Mouse (Mus musculus): Measurements from ENCODE around the gene Set.
"Not testable (repeated sequence)": the region's sequence is repeated elsewhere in the genome, so short reads cannot be mapped to it uniquely, and the experiment has no call there.

The Set gene

DNA sequence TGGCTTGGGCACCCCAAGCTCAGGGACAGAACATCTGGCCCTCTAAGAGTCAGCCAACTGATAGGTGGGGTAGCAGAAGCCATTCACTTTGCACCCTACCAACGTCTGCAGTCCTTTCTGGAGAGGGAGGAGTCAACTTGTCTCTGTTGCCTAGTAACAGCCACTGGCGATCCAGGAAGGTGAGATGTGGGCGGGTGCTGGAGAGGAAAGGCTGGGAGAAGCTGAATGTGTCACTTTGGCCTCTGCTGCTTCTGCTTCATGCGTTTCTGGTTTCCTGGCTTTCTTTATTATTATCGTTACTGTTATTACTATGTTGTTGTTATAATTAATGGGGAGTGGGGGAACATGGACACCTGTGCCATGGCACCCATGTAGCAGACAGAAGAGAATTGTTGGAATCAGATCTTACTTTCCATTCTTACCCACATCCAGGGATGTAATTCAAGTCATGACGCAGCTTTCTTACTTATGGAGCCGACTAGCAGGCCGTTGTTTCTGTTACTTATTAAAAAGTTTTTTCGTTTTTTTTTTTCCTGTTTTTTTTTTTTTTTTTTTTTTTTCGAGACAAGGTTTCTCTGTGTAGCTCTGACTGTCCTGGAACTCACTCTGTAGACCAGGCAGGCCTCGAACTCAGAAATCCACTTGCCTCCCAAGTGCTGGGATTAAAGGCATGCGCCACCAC lies at the start of gene Set:
Gene Set (plus strand): TSS at position 156 of the 682 bp plus-strand sequence.
- no peak for DNase-seq (ENCODE audit: low read depth, low spot score)

DNA sequence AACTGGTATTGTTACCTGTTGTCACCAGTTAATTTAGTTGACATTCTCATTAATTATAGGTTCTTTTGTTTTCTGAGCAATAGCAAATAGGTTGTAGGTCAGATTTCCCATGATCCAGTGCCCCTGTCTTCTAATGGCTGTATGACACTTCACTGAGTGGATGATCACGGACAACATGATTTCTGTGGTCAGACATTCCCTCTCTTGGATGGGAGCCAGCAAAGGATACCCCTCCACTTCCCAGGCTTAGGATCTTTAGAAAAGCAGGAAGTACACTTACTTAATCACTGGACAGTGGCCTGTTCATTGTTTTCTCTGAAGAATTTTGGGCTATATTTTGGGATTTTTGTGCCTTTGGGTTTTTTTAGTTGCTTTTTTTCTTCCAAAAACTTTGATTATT lies 48.1 kb upstream of the Set start:
- DNase-seq (ENCODE audit: low read depth, low spot score) = no peak

DNA sequence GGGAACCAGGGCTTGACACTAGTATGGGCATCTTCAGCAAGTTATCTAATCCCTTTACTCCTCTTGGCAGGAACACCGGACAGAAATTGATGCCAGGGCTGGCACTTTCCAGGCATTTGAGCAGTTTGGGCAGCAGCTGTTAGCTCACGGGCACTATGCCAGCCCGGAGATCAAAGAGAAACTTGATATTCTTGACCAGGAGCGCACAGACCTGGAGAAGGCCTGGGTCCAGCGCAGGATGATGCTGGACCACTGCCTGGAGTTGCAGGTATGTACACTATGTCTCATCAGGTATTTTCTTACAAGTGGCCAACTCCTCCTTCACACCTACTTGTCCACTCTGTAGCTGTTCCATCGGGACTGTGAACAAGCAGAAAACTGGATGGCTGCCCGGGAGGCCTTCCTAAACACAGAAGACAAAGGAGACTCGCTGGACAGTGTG lies 46.3 kb upstream of the Set start:
- no peak for DNase-seq (ENCODE audit: low read depth, low spot score)

DNA sequence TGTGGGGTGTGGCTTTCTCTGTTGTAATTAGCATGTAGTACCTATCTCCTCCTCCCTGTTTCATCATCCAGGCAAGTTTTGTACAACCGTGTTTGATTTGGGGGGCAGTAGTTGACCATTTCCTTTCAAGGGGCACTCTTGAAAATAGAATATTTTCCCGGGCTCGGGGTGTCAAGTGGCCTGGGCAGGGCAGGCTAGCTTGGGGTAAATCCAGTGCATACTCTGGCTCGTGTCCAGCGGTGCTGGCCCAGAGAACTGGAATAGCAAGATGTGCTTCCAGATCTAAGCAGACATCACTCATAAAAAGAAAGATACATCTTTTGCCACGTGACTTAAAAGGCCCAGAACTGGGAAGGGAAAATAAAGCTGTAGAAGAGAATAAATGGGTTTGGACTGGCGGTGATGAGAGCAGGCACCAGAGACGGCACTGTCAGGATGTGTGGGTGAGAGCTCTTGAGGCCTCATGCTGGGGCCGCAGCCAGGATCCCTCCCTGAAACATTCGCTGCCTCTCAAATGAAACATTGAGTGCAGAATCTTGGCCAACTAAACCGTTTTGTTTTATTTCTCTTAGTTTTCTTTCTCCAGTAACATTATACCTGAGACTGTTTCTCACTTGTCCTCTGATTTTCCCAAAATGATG lies 42.7 kb upstream of the Set start:
- no peak for DNase-seq (ENCODE audit: low read depth, low spot score)

DNA sequence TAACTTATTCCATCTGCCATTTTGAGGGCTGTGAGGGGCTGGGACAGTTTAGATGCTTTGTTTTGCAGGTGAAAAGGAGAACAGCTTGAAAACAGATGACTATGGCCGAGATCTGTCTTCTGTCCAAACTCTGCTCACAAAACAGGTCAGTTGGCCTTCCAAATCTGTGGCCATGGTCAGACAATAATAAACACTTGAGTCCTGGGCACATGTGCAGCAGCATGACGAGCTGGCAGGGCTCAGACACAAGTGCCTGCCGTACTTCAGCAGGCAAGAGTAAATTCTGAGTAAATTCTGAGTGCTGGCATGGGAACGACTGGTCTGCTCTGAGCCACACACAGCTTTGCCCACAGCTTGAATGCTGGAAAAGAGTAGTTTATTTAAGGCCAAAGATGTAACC lies 31.7 kb upstream of the Set start:
- no peak for DNase-seq (ENCODE audit: low read depth, low spot score)

DNA sequence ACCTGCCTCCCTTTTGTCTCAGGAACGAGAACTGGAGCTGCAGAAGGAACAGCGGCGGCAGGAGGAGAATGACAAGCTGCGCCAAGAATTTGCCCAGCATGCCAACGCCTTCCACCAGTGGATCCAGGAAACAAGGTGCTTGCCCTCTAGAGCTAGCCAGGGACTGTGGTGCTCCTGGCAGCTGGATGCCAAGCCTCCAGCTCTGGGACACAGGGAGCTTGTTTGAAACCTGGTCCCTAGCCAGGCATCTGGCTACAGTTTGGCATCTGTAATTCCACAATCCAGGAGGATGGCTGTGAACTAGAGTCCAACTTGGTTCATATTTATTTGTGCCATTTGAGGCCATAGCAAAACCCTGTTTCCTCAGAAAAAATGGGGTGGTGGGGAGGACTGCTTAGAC lies 30.2 kb upstream of the Set start:
- DNase-seq (ENCODE audit: low read depth, low spot score) = no peak

DNA sequence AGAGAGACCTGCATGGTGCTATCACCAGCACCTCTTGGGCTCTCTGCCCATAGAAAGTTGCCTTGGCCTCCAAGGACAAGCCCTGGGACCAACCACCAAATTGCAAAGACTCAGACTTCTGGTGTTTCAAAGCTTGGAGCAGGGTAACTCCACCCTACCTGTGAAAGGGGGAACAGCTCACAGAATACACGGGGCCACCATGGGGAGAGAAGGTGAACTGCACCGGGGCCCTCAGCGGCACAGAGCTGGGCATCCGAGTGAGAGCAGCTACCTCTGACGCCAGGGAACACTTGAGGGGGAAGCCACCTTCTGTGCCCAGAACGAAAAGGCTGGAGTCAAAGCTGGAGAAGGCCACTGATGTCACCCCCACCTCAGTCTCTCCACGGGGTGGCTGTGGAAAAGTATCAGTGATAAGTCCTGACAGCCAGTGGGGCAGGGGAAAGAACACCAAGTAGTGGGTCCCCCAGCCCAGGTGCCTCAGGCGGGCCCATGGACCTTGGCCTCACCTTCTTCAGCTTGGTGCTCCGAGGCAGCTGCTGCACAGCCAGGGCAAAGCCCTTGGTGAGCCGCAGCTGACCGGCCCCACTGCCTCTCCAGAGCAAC lies 24.8 kb upstream of the Set start:
- no peak for DNase-seq (ENCODE audit: low read depth, low spot score)

DNA sequence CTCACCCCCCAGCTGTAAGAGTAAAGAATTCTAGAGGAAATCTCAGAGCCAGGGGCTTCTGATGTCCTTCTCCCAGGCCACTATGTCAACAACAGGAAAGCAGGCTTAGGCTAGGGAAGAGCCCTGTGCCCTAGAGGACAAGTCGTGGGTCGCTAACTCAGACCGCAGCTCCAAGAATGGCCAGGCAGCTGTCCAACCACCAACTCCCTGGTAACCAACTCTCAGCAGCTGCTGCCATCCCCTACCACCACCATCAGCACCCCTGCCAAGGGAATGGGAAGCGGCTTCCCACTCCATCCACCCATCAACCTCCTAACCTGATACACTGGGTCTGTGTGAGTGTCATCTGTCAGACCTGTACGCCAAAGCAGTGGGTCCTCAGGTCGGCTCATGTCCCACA lies 24.2 kb upstream of the Set start:
- no peak for DNase-seq (ENCODE audit: low read depth, low spot score)

DNA sequence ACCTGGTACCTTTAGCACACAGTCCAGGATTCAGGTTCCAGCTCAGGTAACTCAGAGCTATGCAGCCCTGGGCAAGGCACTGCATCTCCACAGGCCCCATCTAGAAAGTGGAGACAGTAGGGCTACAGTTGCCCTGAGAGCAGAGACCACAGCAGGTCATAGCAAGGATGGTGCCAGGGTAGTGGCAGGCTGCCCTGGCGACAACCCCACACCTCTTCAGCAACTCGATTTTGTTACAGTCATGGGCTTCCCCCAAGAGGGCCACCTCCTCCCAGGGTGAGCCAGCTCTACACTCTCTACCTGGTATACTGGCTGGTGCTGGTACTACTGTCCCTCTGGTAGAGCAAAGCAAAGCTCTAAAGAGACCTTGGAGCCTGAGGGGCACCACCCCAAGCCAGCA lies 19.4 kb upstream of the Set start:
- no peak for DNase-seq (ENCODE audit: low read depth, low spot score)

DNA sequence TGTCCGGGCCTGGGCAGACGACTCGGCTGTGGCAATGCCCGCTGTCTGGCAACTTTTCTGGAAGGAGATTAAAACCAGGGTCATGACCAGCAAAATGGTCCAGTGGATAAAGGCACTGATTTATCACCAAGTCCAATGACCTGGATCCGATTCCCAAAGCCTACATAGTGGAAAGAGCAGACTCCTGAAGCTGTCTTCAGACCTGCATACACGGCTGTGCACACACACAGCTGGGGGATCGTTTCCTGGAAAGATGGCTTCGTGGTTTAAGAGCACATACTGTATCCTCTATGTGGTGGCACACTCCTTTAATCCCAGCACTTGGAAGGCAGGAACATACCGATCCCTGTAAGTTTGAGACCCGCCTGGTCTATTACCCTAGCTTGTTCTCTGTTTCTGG lies 18.8 kb upstream of the Set start:
- DNase-seq (ENCODE audit: low read depth, low spot score) = no peak

DNA sequence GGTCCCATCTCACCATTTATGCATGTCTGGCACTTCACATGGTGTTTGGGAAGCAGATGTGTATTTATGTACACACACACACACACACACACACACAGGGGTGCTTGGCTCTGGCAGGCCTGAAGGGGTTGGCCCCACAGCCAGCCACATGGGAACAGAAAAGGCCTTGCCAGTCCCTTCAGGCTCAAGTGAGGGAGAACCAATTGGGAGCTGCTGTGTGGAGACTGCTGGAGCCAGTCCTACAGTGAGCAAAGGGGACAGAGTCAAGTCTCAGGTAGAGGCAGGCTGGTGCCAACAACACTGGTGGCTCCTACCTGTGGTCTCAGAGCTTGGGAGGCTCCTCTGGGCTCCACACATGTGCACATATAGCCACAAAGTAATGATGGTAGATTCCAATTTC lies 17.5 kb upstream of the Set start:
- no peak for DNase-seq (ENCODE audit: low read depth, low spot score)

DNA sequence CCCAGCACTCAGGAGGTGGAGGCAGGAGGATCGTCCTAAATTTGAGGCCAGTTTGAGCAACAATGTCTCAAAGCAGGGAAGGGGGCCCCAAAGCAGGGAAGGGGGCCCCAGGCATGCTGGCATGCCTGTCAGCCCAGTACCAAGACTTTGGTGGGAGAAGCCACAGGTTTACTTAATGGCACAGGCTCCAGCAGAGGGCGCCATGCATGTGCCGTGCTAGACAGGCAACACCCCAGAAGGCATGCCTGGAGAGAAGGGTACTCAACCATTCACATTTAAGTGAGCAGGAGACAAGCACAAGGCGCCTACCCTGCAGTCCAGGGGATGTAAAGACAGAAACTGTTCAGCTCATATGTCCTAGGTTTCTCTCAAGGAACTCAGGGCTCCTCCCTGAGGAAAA lies 14.7 kb upstream of the Set start:
- peak; percentile 81 for DNase-seq (ENCODE audit: low read depth, low spot score)

DNA sequence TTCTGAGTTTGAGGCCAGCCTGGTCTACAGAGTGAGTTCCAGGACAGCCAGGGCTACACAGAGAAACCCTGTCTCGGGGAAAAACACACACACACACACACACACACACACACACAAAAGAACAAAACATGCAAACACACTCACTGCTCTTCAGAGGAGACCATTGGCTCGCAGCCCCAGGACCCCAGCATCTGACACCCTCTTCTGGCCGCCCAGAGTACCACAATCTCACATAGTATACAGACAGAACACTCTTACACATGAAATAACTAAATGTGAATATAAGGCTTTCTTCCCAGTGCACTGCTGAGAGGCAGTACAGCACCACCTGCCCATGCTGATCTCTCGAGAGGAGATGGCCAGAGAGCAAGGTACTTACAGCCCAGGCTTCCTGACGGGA lies 12.6 kb upstream of the Set start:
- no peak for DNase-seq (ENCODE audit: low read depth, low spot score)

DNA sequence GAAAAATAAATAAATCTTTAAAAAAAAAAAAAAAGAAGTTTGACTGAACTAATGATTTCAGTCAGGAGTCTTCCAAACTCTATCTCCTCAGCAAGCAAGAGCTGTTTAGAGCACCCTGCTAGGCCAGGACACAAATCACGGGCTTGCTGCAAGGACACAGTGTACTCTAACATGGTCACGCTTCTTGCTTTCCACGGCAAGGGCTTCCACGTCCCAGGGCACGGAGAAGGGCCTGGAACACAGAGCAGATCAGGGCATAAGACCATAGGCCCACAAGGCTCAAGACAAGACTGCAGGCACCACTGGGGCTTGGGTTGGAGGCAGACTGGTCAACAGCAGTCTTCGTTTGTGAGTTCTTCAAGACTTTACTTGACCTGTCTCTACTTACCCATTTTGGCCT lies 10.1 kb upstream of the Set start:
- DNase-seq (ENCODE audit: low read depth, low spot score) = no peak

DNA sequence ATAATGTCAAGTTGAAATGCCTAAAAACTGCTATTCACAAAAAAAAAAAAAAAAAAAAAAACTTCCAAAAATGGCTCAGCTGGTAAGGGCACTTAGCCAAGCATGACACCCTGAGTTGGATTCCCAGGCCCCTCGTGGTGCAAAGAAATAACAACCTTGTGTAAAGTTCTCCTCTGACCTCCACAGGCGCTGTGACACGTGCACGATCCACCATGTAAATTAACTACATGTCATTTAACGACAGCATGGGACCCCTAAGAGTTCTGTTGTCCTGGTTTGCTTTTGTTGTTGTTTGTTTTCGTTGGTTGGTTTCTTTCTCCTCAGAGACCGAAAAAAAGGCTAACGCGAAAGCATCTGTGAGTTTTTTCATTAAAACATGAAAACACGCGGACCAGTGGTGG lies 9.1 kb upstream of the Set start:
- no peak for DNase-seq (ENCODE audit: low read depth, low spot score)

DNA sequence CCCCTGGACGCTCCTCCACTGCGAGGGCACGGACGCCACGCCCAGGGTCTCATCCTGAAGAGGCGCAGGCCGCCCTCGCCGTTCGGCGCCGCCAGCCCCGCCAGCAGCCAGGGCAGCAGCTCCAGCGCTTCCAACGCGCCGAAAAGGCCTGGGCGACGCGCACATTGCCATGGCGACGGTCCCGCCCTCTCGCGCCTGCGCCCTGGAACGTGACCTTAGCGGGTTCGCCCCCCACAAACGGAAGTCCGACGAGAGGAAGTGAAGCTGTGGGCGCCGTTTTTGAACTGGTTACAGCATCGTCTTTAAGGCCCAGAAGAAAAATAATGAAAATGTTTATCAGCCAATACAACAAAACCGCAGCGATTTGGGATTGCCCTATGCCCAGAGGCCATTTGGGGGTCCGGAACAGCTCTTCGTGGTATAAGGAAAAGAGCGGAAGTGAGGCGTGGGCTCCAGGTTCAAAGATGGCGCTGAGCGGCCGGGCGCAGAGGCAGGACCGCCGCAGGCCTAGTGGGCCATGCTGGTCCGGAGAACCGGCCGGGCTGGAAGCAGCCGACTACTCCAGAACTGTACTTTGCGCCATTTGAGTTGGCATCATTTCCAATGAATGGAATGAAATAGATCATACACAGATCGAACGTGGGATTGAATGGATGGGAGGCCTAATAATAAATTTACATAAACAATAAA lies 8.3 kb upstream of the Set start, which contains the start of gene Wdr34:
Gene Wdr34 (minus strand): TSS at position 183 of the 690 bp plus-strand sequence.
- DNase-seq (ENCODE audit: low read depth, low spot score) = peak; percentile 97

DNA sequence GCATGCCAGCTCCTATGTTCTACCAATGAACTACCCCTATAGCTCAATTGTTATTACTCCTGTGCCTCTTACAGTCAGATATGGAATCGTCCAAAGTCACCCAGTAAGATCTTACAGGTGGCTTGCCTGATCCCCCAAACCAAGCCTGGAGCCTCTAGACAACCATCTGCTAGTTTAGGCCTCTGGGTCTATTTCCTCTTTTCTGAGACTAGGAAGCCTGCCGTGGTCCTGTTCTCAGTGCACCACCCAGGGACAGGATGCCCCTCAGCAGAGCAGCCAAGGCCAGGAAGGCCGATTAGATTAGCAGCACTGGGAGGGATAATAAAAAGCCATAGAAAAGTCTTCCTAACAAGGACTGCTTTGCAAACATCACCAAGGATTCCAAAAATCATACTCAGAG lies 7.3 kb upstream of the Set start:
- no peak for DNase-seq (ENCODE audit: low read depth, low spot score)

DNA sequence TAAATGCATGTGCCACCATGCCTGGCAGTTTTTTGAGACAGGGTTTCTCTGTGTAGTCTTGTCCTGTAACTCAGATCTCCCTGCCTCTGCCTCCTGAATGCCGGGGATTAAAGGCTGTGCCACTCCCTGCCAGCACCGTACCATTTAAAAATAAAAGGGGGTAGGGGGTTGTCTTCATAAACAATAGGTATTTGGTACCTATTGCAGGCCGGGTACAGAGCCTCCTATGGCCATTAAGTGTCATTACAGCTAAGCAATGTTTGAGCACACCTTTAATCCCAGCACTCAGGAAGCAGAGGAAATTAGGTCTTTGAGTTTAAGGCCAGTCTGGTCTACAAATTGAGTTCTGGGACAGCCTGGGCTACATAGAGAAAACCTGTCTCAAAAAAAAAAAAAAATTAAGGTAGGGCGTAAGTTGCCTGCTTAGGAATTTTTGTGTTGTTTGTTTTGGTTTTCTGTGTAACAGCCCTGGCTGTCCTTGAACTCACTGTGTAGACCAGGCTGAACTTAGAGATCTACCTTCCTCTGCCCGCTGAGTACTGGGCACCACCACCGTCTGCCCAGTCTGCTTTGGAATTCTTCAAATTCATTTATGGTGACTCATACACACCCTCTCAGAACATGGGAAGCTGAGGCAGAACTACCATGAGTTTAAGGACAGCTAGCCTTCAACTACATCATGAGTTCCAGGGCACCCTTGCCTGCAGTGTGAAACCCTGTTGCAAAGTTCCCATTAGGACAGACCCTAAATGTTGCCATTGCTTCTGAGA lies 5.0 kb upstream of the Set start:
- peak; percentile 45 for DNase-seq (ENCODE audit: low read depth, low spot score)

DNA sequence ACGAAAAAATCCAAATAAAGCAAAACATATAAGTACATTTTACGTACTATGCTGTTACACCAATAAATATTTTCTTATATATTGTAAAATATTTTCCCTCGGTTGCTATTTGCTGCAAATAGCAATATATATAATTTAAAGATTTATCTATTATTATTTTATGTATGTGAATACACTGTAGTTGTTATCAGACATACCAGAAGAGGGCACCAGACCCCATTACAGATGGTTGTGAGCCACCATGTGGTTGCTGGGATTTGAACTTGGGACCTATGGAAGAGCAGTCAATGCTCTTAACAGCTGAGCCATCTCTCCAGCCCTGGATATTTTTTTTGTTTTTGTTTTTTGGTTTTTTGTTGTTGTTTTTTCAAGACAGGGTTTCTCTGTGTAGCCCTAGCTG lies 1.9 kb upstream of the Set start:
- not testable (repeated sequence) for DNase-seq (ENCODE audit: low read depth, low spot score)

DNA sequence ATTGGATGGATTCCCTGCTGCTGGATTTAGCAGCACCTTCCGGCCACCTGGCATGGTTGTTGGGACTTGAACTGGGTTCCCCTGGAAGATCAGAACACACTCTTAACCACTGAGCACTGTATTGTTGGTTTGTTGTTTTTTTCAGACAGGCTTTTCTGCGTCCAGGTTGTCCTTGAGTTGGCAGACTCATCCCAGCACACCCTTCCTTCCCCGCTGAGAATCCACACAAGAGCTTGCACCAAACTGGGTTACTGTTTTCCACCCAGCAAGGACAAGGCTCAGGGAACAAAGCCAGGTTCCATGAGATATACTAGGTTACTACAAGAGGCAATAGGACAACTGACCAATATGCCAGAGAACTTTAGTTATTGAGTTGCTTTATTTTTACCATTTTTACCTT lies 442 bp upstream of the Set start:
- no peak for DNase-seq (ENCODE audit: low read depth, low spot score)

DNA sequence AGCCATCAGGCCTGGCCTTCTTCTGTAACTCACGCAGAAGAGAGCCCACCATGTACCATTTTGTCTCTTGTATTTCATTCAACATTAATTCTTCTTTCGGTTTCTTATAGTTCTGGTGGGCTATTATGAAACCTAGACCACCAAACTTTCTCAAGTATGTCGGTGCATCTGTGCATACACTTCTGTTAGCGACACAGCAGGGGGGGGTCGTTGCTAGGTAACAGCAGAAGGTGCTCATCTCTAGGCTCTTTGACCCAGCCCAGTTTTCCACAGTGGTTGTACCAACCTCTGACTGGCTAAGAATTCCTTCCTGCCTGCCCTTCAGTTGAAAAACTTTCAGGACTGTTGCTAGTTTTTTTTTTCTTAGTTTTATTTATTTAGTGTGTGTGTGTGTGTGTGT lies 1.2 kb downstream of the Set start:
- no peak for DNase-seq (ENCODE audit: low read depth, low spot score)
